Mouse (Mus musculus): Measurements from ENCODE around the gene Ppan. TPM values are rescaled to one million over a fixed set of nuclear protein-coding genes. Genes with fewer than 3 reads are reported as not detected.

The Ppan gene
- total RNA-seq, 4 experiments from 2014 or later, result 6.8 to 10.9 (median 8.3) TPM

DNA sequence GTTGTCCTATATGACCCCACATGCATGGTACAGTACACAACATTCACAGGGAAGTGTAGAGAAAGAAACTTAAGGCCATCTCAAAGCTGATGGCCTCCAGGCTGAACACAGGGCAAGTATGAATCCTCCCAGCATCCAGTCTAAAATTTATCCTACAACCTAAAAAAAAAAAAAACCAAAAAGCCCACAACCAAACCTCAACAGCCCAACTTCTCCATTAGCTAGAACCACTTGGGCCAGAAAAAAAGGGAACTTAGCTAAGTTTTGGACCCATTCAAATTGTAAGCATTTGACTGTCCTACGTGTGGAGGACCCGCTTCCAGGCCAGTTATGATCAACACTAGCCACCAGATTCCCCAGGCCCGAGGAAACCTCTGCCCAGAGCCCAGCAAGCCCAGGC is 35.3 kb downstream of the Ppan start:
- no peak for DNase-seq (ENCODE audit: low spot score in 2 of 2)

Small RNA genes lying within 50 kb of the gene (microRNA-seq; reads per million reads assigned to microRNA genes)
- gene Mir7081, result not detected

Other genes starting within 250 kb of the Ppan start
- 100 to 1,000 TPM; 164 to 206 (median 183) TPM for gene Ubl5, start 245.3 kb upstream of the Ppan start, total RNA-seq (2022)
- gene Fbxl12, start 243.4 kb upstream of the Ppan start, total RNA-seq (2022), result 1 to 10 TPM; 3.8 to 5.9 (median 4.7) TPM
- 10 to 100 TPM; 12.2 to 15.0 (median 13.7) TPM for gene Pin1, start 236.1 kb upstream of the Ppan start, total RNA-seq (2022)
- under 1 TPM in 2 of 4 experiments, not detected in 2; 0.16 to 0.32 TPM for gene Olfm2, start 141.8 kb upstream of the Ppan start, total RNA-seq (2022)
- 1 to 10 TPM; 2.8 to 8.0 (median 6.7) TPM for gene Col5a3, start 73.1 kb upstream of the Ppan start, total RNA-seq (2022)
- gene Rdh8, start 69.7 kb upstream of the Ppan start, total RNA-seq (2022), result 1 to 10 TPM in 1 of 4 experiments, under 1 TPM in 2, not detected in 1; 0.46 to 1.0 (median 0.80) TPM
- 1 to 10 TPM in 3 of 4 experiments, under 1 TPM in 1; 0.53 to 2.7 (median 1.5) TPM for gene A230050P20Rik, start 19.5 kb upstream of the Ppan start, total RNA-seq (2022)
- 1 to 10 TPM; 6.5 to 7.6 (median 7.1) TPM for gene Angptl6, start 8.4 kb upstream of the Ppan start, total RNA-seq (2022)
- gene Eif3g, start 10.4 kb downstream of the Ppan start, total RNA-seq (2022), result 100 to 1,000 TPM in 3 of 4 experiments, 10 to 100 TPM in 1; 95.7 to 105 (median 102) TPM
- gene Dnmt1, start 71.7 kb downstream of the Ppan start, total RNA-seq (2022), result 1 to 10 TPM; 5.5 to 6.0 (median 5.8) TPM
- 1 to 10 TPM in 1 of 4 experiments, under 1 TPM in 3; 0.46 to 1.1 (median 0.74) TPM for gene S1pr2, start 88.6 kb downstream of the Ppan start, total RNA-seq (2022)
- gene Mrpl4, start 114.6 kb downstream of the Ppan start, total RNA-seq (2022), result 10 to 100 TPM; 53.7 to 58.9 (median 55.7) TPM
- 1 to 10 TPM; 1.3 to 2.3 (median 1.4) TPM for gene Icam1, start 127.8 kb downstream of the Ppan start, total RNA-seq (2022)
- 1 to 10 TPM; 1.3 to 2.7 (median 1.8) TPM for gene Icam4, start 141.2 kb downstream of the Ppan start, total RNA-seq (2022)
- under 1 TPM in 1 of 4 experiments, not detected in 3; 0.08 TPM for gene Icam5, start 143.9 kb downstream of the Ppan start, total RNA-seq (2022)
- gene Zglp1, start 178.9 kb downstream of the Ppan start, total RNA-seq (2022), result not detected
- gene Gm49373, start 184.9 kb downstream of the Ppan start, total RNA-seq (2022), result under 1 TPM in 2 of 4 experiments, not detected in 2; 0.19 to 0.39 TPM
- gene Fdx1l, start 185.4 kb downstream of the Ppan start, total RNA-seq (2022), result 10 to 100 TPM; 47.9 to 55.2 (median 51.4) TPM
- 1 to 10 TPM in 1 of 4 experiments, under 1 TPM in 3; 0.15 to 2.5 (median 0.34) TPM for gene Gm38431, start 203.8 kb downstream of the Ppan start, total RNA-seq (2022)
- gene Raver1, start 203.8 kb downstream of the Ppan start, total RNA-seq (2022), result 10 to 100 TPM; 13.0 to 15.6 (median 14.3) TPM
- 1 to 10 TPM; 4.9 to 6.0 (median 5.8) TPM for gene Tyk2, start 243.1 kb downstream of the Ppan start, total RNA-seq (2022)

Data from gastrocnemius, adult 8-10 months (tissue).